Mouse (Mus musculus) cortical plate, adult 2 months (tissue): Measurements from ENCODE around the gene Gm17606.
A peak's percentile ranks its signal among the peaks of the same experiment; 100 is the strongest.

ENCODE experiments used
- CTCF ChIP-seq: fragments of 200-500 bp; IDR thresholded peaks from 2 replicates; pipeline ENCODE4 v1.5.1; 2011; ENCODE audit warnings: mild to moderate bottlenecking, control low read depth, low read length; ENCODE audit not compliant: insufficient read depth; ENCODE audit errors: extremely low read depth
- POLR2A ChIP-seq: fragments of 200-500 bp; IDR thresholded peaks from 2 replicates; pipeline ENCODE4 v1.6.1; 2011; ENCODE audit warnings: mild to moderate bottlenecking, low read length, control low read depth; ENCODE audit not compliant: insufficient read depth; ENCODE audit errors: extremely low read depth

DNA sequence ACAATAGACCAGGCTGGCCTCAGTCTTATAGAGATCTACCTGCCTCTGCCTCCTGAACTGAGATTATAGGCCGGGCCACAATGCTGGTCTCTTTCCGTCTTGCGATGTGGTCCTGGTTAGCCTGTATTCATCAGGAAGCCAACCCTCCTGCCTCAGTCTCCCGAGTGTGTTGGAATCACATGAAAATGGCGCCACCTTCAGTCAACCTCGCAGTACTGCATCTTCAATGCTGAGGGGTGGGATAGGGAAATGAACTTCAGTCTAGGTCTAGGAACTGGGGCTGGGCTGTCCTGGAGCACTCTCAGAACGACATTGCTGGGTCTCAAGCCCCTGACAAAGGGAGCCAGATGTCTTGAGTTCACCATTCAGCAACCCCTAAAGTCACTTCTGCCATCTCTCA, 43.7 kb upstream of the Gm17606 start:
- TF ChIP-seq CTCF (peak; percentile 51; the same call in 1 of the 2 replicates), POLR2A (no peak)
